Mouse (Mus musculus) kidney, adult 2 months (tissue): ENCODE data around the gene Lrrn1.

Source experiments
- CTCF ChIP-seq: fragments of 200-500 bp; conservative IDR thresholded peaks from 2 replicates; pipeline ENCODE4 v1.5.1; 2011; ENCODE audit warnings: low read depth, mild to moderate bottlenecking, control low read depth, low read length, moderate library complexity, mixed read lengths; ENCODE audit not compliant: insufficient read depth, insufficient read length
- POLR2A ChIP-seq: fragments of 200-500 bp; IDR thresholded peaks from one replicate; pipeline ENCODE4 v1.6.1; 2011; ENCODE audit warnings: low read depth, low read length, control low read depth

GRCm38 (mm10) chr6:107495830-107496229 is 33.7 kb upstream of the Lrrn1 start:
- TF ChIP-seq POLR2A, result no peak
- TF ChIP-seq CTCF, result no peak
